Mouse (Mus musculus) kidney, postnatal 36 days (tissue): Measurements from ENCODE around the gene Elk4.

ENCODE experiments used
- DNase-seq, 2 experiments: peaks; one replicate each; pipeline ENCODE4 v3.0.0; 2021 to 2022; ENCODE audit warnings: mixed read lengths in 2 of 2

Elk4 gene

DNA sequence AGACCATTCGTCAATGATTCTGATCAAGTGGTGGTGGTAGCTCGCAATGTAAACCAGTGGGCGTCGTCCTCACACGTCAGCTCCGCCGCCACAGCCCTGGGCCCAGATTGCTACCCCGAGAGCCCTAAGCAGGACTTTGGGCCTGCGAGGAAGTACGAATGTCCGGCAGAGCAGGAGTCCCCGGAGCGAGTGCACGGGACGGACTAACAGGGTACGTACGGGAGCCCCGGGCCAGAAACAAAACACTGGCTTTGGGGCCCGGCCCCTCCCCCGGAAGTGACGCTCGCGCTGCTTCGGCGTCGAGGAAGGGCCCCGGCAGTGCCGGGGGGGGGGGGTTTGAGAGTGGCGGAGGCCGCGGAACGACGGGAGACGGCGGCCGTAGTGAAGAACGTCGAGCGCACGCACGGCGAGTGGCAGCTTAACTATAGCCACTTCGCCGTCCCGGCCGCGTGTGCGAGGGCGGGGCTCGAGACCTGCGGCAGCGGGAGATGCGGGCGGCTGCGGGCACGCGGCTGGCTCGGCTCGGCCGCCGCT is at the start of gene Elk4:
Gene Elk4 (plus strand): TSS at position 326 of the 534 bp plus-strand sequence.
- peak; percentile 96 to 98 for DNase-seq

DNA sequence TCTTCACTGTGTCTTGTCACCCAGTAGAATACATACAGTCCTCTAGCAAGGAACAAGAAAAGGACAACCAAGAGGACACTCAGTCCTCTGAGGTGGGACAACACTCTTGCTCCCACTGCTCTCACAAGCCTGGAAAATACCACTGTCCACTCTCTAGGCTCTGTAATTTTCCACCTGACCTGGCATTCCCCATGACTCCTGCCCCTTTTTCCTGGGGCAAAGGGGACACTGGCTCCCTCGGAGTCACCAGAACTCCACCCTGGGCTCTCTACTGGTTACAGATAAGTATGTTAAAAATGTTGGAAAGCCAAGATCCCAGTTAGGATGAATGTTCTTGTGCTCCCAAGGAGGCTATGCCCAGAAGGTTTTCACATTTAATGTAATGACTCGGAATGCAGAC is 46.4 kb upstream of the Elk4 start:
- peak; percentile 42 for DNase-seq

DNA sequence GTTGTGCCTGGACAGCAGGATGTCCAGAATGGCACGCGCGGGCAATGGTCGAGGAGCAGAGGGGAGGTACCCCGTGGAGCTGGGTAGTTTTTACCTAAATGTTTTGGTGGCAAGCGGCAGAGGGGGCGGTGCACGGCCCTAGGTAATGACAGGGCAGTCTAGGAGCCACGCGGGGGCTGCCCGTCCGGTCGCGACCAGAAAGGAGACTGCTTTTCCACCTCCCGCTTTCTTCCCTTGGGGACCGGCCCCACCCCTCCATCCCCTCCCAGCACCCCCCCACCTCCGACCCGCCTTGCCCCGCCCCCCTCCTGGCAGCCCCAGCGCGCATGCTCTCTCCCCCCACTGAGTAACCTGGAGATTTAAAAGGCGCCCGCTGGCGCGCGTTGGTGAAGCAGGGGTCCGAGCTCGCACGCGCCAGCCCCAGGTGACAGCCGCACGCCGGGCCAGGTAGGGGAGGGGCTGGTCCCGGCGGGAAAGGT is 44.8 kb upstream of the Elk4 start, which contains the start of gene Slc45a3:
Gene Slc45a3 (plus strand): TSS at position 362 of the 479 bp plus-strand sequence.
- peak; percentile 62 to 88 for DNase-seq

DNA sequence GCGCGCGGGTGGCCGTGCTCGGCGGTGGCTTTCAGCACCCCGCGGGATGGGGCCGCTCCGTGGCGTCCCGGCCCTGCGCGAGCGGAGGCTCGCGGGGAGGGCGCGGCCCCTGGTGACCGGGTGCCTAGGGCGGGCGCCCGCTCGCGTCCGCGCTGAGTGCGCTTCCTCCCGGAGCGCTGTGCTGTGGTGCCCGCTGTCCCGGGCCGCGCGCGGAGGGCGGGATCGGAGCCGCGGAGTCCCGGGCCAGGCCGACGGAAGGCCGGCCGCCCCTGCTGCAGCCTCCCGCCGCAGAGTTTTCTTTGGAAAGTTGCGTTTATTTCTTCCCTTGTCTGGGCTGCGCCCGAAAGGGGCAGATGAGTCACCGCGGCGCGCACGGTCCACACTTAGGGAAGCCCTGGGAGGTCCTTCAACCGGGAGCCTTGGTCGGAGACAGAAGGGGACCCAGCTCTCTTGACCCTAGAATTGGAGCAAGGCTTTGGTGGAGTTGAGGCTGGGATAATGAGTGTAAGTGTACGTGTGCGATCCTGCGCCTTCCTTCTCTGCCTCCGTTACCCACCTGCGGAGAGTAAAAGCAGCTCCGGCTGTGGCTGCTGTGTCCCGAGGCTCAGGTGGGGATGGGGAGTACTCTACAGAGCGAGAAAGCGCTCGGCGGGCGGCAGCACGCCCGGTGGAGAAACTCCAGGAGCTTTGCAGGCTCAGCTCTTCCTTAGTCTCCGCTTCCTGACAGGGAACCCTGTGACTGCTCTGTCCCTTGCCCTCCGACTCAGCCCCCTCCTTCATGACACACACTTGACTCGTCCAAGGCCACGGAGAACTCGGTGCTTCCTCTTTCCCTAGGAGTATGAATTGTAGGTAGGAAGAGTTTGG is 44.1 kb upstream of the Elk4 start:
- DNase-seq: peak; percentile 29 to 66

DNA sequence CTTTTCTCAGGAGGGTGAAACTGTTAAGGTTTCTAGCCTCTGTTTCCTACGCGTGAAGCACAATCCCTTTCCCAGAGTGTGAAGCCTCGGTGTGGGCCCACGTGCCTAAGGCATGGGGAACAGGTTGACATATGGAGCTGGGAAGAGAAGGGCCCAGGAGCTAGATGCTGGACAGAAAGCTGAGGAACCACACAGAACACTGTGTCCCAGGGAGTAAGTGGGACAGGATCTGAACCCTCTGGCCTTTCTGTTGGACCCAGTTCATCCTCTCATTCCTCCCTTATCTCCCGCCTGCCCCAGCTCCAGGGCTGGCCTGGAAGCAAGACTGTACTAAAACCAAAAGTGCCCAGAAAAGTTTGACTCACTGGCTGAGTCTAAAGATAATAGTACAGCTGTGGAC is 43.3 kb upstream of the Elk4 start:
- DNase-seq: peak; percentile 33 to 34

DNA sequence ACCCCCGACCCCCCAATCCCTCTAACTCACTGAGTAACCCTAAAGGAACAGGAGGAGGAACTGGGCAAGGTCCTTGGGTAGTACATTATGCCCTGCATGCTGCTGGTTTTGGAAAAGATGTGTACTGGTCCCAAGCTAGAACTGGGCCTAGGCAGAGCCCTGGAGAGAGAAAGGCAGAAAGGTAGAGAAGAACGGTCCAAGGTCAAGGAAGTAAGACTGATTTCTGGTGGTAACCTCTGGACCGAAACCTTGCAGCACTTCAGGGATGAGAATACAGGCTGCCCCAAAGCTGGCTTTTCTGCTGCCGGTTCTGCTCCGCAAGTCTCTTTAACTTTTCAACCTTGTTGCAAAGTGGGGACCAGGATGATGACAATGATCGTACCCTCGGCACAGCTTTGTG is 42.8 kb upstream of the Elk4 start:
- DNase-seq: peak; percentile 31 to 33

DNA sequence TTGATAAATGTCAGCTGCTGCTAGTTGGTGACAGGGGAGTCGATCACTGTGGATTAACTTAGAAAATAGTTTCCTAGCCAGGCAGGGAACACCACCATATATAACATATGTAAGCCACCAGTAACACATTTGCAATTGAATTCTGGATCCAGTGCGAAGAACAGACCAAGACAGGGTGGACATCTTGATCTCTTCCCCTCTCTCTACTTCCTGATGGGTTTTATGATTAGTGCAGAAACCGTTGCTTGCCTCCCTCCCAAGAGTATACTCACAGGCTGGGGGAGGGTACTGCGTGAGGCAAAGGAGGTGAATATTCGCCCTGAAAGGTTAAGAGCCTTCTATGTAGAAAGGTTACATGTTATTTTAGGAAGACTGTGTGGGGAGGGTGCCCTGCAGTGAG is 41.6 kb upstream of the Elk4 start:
- DNase-seq: no peak

DNA sequence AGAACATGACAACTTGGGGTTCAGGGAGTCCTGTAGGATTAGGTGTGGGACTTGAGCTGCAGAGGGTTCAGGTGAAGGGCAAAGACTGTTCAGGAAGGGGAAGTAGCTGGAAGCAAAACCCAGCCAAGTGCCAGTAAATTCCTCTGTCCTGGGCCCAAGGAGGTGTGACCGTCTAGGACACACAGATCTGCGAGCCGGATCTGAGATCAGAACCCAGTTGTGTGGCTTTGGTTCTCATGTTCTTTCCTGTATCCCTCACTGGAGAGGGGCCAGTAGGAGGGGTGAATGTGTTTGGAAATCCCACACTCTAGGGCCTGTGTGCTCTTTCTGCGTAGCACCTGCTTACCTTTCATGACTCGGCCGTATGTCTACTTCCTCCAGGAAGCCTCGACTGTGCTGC is 40.1 kb upstream of the Elk4 start:
- peak; percentile 62 to 64 for DNase-seq

DNA sequence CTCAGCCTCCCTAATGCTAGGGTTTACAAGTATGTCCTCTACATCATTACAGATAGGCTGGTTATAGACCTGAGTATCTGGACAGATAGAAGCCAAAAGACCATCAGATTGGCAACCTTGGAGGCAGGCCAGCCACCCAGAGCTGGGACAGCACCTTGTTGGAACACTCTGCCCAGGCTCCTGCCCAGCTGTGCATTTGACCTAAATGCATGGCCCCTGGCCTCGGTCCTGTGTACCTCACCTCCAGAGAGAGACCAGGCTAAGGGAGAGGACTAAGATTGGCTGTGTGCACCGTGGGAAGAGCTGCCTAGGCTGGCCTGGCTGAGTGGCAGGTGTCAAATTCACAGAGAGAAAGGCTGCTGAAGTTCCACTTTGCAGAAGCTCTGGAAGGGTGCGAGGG is 38.9 kb upstream of the Elk4 start:
- peak; percentile 47 to 66 for DNase-seq

DNA sequence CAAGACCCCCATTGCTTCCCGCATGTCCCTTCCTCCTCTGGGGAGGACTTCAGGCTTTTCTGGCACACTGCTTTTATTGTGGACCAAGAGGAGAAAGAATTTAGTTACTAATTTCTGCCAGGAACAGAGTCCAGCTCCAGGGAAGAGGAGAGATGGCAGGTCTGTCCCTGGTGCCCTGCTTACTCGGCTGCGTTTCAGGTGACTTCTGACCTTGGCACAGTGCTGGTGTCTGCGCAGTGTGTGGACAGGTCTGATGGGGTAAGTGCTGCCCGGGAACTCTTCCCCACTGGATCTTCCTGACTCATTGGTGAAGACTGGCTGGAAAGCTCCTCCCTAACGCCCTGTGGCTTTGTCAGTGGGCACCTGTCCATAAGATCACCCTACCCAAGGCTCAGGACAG is 38.4 kb upstream of the Elk4 start:
- DNase-seq: peak; percentile 85 to 92

DNA sequence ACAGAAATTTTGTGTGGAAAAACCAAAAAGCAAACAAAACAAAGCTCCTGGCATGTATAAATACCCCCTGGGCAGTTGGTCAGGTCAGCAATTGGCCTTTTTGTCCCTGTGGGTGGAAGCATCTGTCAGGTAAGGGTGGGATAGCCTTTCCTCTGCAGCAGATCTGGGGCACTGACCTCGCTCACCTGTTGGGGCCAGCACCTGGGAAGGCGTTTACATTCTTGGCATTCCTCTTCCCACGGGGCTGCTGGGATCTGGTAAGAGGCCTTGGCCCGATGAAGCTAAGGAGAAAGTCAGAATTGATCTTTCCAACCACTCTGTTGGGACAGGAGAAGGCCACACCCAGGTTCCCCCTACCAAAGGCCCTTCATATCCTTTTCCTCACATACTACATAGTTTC is 37.6 kb upstream of the Elk4 start:
- DNase-seq: peak; percentile 37 to 41

DNA sequence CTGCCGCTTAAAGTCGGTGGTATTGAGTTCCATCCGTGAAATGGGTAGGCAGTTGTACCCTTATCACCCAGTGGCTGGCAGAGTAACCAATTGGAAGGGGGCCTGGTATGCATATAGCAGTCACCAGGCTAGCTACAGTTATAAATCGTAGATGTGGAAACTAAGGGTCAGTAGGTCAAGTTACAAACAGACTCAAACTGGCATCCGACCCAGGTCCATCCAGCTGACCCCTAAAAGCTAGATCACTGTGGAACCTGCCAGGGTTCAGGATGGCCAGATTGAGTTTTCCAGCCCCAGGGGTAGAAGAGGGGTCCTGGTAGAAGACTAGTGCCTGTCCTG is 37.1 kb upstream of the Elk4 start:
- DNase-seq: peak; percentile 68 to 79

DNA sequence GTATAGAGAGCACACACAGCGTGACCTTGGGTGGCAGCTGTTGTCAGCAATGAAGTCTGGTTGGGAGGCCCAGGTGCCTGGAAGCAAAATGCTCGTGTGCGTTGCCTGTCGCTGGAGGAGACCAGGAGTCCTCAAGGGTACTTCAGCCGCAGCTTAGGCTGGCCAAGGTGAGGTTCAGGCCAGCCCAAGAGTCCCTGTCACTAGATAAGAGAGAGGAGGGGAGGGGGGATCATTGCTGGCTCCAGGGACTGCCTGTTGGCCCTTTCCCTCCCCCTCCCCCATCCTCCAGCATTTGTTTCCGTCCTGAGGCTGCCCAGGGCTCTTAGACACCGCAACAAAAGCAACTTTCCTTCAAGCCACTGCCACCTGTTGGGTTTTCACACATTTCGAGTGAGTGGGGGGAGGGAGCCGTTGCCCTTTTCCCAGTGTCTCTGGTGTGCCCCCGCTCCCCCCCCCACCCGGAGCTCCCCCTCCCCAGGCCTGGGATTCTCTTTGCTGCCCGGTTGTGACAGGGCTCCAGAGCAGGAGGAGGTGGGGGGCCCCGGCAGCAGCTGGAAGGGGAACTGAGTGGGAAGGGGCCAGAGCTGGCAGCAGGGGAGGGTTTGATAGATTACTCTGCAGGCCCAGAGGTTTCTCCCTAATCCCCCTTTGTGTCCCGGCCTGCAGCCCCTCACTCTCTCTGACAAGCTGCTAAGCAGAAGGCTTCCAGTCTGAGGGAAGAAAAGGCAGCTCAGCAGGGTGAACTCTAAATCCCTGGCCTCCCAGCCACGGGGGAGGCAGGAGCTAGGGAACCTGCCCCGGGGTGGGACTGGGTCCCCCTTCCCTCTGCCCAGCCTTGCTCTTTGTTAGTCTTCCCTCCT is 36.5 kb upstream of the Elk4 start:
- DNase-seq: peak in 1 of 2 experiments; percentile 22

DNA sequence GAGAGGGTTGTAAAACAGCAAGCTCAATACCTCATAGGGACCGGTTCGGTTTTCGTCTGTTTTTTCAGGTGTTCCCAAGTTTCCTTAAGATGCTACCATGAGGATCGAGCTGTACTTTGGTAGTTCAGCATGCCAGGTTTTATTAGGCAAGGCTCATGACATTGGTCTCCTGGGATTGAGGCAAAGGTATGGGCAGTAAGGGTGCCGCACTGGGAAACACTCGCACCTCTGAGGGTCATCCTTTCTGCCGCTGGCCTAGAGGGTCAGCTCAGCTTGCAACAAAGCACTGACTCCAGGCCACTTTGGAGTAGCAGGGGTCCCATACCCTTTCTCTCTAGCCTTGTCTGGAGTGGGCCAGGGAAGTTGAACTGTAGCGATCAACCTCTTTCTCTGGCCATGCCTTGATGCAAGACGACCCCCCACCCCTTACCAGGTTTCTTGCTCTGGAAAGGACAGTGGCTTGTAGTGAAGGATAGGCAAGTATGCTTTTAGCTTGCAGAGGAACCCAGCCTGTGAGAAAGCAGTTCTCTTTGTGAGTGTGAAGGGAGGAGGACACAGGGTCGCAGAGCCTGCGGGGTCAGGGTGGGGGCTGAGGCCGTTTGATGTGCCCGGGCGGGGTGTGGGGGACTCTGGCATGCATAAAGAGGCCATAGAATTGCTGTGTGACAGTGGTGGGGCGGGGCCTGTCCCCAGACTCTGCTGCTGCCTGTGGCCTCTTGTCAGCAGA is 35.5 kb upstream of the Elk4 start:
- no peak for DNase-seq

DNA sequence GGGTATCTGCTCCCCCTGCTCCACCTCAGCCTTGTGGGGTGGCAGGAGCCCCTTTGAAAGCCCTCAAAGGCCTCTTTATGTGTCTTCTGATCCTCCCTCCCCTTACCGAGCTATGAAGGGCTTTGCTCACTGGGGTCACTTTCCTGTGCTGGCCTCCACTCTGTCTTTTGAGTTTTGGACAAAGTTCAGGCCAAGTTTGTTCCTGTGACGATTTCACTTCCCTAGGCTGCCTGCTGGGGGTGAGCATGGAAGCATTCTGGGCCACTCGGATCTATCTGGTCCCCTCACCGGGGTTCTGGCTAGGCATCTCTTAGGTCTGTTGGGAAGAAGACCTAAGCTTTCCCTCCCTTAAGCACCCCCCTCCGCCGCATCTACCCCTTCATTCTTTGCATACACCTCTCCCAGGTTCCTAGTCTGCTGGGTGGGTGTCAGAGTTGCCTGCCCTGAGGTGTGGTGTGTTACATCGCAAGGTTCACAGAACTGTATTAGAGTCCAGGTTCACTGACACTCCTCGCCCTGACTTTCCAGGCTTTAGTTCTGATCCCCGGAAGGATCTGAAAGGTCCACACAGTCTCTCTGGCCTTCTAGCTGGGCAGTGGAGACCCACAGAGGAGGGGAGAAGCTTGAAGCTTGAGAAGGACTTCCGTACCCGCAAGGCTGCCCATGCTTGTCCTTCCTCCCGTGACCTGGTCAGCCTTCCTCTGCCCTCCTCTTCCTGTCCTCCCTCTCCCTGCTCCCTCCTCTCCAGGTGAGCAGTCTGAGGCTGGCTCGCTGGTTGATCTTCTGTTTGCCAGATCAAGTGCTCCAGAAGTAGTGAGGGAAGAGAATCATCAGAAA is 34.7 kb upstream of the Elk4 start:
- DNase-seq: peak; percentile 69 to 71

DNA sequence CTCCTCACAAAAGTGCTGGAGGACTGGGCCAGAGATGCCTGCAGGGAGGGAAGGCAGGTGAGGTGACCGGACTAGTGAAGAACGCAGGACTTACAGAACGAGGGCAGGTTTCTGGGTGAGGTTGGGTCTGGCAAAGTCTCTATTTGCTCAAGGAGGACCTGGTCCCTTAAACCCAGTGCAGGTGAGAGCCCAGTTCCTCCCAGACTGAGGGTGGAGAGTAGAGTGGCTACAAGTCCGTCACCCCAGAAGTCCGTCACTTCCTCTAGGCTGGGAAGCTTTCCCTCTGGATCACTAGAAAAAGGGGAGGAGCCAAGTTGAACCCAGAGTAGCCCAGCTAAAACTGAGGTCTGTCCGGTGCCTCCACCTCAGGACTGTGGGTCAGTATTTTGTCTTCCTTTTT is 33.4 kb upstream of the Elk4 start:
- no peak for DNase-seq

DNA sequence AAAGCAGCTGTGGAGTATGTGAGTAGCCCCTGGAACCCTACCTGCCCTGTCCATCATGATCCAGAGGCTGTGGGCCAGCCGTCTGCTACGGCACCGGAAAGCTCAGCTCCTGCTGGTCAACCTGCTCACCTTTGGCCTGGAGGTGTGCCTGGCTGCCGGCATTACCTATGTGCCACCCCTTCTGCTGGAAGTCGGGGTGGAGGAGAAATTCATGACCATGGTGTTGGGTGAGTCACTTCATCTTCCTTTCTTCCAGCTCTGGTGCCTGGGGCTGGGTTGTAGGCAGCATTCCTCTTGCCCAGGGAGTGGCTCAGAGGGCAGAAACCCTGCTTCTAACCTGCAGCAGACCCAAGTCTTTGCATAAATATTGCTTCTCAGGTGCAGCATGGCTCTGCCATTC is 30.5 kb upstream of the Elk4 start:
- no peak for DNase-seq

DNA sequence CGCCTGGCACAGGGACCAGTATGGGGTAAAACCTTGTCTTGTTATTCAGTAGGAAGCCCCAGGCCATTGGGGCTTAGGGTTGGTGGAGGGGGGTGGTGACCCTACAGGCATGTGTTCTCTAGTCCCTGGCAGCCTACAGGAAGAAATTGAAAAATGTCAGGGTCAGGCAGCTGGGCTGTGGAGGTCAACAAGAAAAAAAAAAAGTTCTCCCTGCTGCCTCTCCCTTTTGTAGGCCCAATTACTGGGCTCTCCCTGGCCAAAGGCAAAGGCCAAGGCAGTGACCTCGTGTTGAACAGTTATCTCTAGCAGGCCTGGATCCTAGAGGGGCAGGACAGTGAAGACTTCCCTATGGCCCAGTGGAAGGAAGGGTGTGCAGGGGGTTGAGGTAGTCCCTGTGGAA is 26.9 kb upstream of the Elk4 start:
- DNase-seq: no peak

DNA sequence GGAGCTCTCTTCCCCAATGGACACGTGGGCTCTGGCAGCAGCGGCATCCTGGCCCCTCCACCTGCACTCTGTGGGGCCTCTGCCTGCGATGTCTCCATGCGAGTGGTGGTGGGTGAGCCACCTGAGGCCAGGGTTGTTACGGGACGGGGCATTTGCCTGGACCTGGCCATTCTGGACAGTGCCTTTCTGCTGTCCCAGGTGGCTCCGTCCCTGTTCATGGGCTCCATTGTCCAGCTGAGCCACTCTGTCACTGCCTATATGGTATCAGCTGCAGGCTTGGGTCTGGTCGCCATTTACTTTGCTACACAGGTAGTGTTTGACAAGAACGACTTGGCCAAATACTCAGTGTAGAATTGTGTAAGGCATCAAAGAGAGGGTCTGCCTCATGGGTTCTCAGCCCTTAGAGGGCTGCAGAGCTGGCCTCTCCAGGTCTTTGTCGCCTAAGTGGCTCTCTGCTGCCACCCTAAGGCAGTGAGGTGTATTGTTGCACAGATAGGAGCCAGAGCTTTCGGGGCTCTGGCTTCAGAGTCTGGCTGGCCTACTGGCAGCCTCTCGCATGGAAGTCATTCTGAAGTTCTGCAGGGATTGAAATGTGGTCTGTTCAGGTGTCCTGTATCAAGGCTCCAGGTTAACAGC is 25.9 kb upstream of the Elk4 start:
- peak; percentile 66 to 90 for DNase-seq

DNA sequence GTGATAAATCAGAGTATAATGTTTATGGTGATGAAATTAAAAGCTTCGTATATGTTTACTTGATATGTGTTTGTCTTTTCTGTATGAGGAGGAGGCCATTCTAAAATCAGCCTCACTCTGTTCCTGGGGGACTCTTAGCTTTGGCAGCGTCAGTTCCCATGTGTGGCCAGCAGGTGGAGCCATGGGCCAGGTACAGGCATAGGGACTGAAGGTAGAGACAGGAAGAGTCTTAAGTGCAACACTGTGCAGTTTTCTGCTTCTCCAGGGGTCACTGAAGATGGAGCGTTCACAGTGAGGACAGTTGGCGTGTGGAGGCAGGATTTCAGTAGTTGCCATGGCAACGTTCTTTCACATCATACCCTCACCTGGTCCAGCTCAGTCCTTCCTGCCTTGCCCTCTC is 24.5 kb upstream of the Elk4 start:
- peak; percentile 78 to 90 for DNase-seq

DNA sequence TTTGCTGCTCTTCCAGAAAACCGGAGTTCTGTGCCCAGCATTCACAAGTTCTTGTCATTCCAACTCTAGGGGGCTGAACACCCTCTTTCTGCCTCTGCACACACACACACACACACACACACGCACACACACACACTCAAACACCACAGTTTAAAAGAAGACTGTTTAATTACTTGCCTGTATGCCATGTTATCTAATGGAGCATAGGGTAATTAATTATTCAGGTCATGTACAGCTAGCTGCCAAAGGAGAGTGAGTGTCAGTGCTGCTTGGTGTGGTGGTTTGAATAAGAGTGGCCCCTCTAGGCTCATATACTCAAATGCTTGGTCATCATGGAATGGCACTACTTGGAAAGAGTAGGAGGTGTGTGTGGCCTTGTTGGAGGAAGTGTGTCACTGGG is 23.6 kb upstream of the Elk4 start:
- DNase-seq: no peak
